Mouse (Mus musculus) olfactory bulb, adult 2 months (tissue): ENCODE results near the gene Snx14.

Source experiments
- CTCF ChIP-seq: fragments of 200-500 bp; IDR thresholded peaks from 2 replicates; pipeline ENCODE4 v1.5.1; 2012; ENCODE audit warnings: low read depth, mild to moderate bottlenecking, low read length, moderate library complexity; ENCODE audit not compliant: insufficient read depth
- POLR2A ChIP-seq: fragments of 200-500 bp; IDR thresholded peaks from 2 replicates; pipeline ENCODE4 v1.6.1; 2012; ENCODE audit warnings: mild to moderate bottlenecking, low read depth, low read length, moderate library complexity; ENCODE audit not compliant: insufficient read depth

DNA sequence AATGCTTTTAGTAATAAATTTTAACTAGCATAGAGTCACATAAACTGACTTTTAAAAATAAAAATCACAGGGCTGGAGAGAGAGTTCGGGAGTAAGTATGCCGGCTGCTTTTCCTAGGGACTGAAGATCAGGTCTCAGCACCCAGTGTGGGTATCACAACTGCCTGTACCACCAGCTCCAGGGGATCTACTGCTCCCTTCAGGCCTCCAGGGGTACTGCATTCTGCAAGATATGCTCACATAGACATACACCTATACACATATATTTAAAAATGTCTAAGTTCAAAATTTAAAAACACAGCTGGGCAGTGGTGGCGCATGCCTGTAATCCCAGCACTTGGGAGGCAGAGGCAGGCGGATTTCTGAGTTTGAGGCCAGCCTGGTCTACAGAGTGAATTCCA is 16.3 kb downstream of the Snx14 start:
- TF ChIP-seq CTCF = no peak
- no peak for TF ChIP-seq POLR2A
